Mouse (Mus musculus): ENCODE measurements at regions not wholly inside any gene's neighbourhood (a gene's known extent, or its start where the extent isn't known, plus 50 kb on each side); places are given as distances from the start of the nearest gene placed in this dataset.

DNA sequence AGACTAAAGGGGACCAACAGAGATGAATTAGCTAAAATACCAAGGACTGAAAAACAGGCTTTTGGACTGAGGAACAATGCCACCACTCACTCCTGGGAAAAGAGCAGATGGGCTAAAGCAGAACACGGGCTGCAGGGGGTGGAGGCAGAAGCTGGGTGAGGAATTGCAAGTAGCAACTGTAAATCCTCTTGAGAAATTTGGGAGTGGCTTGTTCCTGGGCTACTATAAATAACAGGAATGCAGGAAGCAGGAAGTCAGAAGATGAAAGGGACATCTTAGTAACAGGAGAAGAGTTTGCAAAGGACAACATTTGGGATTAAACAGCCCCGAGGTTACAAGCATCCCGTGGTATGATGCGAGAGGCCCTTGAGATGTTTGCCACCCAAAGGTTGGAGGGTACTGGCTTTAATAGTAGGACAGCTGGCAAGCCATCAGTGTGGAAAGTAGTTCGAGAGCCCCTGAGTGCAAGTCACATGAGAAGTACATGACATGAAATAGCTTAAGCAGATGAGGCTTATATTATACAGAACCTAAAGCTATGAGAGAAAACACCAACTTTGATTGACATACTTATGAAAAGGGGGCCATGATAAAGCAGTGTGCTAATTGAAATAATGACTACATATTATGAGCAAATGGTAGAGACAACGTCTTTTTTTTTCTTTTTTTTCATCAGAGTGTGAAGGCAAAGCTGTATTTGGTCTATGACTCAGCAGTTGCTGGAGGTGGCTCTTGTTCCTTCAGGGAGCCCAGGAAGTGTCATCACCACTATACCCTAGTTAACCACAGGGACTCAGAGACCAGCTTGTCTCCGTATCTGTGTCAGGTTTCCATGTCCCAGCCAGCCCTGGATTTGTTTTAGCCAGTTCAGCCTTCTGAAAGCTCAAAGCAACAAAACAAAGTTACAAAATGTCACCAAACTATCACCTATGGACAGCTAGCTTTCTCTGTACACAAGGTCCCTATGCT lies 357.6 kb upstream of the Acvr2a start:
- DNase-seq (ENCODE audit: low spot score) (no peak), ATAC-seq (ENCODE audit: insufficient number of reproducible peaks, low FRiP score, low TSS enrichment, low read depth) (no peak)
- Histone ChIP-seq H3K4me3 (ENCODE audit: low read depth, low read length) (no peak overlapping the region), H3K36me3 (ENCODE audit: control insufficient read depth, insufficient read depth, low read length) (no peaks in the 10 kb centered on the region), H3K4me1 (ENCODE audit: control insufficient read depth, insufficient read depth, low read length) (no peaks in the 10 kb centered on the region), H3K9me3 (ENCODE audit: control insufficient read depth, low read length) (no peaks in the 10 kb centered on the region), H3K27me3 (ENCODE audit: control insufficient read depth, insufficient read depth, low read length) (no peaks in the 10 kb centered on the region), H3K4me2 (ENCODE audit: low read depth, severe bottlenecking) (no peak overlapping the region), H3K27ac (replicated peaks; ENCODE audit: low read depth, low read length) (no peak overlapping the region), H3K9ac (ENCODE audit: low read length) (no peak overlapping the region)
- 46% methylated on average over 7 of the region's 7 CpGs for WGBS

DNA sequence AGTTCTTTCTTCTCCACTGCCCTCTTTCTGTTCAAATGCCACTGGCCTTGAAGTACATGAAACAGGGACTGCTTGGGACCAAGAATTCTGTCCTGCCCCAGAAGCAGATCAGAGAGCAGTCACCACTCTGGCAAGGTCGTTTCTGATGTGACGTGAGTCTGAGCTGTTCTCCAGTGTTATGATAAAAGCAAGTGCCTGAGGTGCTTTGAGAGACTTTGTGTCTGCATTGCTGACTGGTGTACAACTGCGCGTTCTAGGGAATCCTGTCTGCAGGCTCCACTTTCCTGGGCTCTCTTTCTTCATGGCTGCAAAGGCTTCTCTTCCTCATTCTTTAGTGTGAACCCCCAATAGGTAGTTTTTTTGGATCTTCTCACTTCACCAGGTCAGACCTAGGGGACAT lies 356.8 kb upstream of the Acvr2a start:
- Histone ChIP-seq H3K4me3 (ENCODE audit: low read depth, low read length) (no peak overlapping the region), H3K4me1 (ENCODE audit: control insufficient read depth, insufficient read depth, low read length) (no peaks in the 10 kb centered on the region), H3K27ac (replicated peaks; ENCODE audit: low read depth, low read length) (no peak overlapping the region), H3K9ac (ENCODE audit: low read length) (no peak overlapping the region), H3K36me3 (ENCODE audit: control insufficient read depth, insufficient read depth, low read length) (no peaks in the 10 kb centered on the region), H3K4me2 (ENCODE audit: low read depth, severe bottlenecking) (no peak overlapping the region), H3K9me3 (ENCODE audit: control insufficient read depth, low read length) (no peaks in the 10 kb centered on the region), H3K27me3 (ENCODE audit: control insufficient read depth, insufficient read depth, low read length) (no peaks in the 10 kb centered on the region)
- ATAC-seq (ENCODE audit: insufficient number of reproducible peaks, low FRiP score, low TSS enrichment, low read depth) (no peak), DNase-seq (ENCODE audit: low spot score) (no peak)
- WGBS = 77% methylated on average over 4 of the region's 4 CpGs

- Histone ChIP-seq H3K36me3 (ENCODE audit: control insufficient read depth, insufficient read depth, low read length) (no peaks in the 10 kb centered on the region), H3K4me2 (ENCODE audit: low read depth, severe bottlenecking) (no peak overlapping the region), H3K27ac (replicated peaks; ENCODE audit: low read depth, low read length) (no peak overlapping the region), H3K4me1 (ENCODE audit: control insufficient read depth, insufficient read depth, low read length) (no peaks in the 10 kb centered on the region), H3K27me3 (ENCODE audit: control insufficient read depth, insufficient read depth, low read length) (no peaks in the 10 kb centered on the region), H3K9me3 (ENCODE audit: control insufficient read depth, low read length) (no peaks in the 10 kb centered on the region), H3K9ac (ENCODE audit: low read length) (no peak overlapping the region), H3K4me3 (ENCODE audit: low read depth, low read length) (no peak overlapping the region)
- no peak for DNase-seq (ENCODE audit: low spot score)
- WGBS = 90% methylated on average over 4 of the region's 4 CpGs
- ATAC-seq (ENCODE audit: insufficient number of reproducible peaks, low FRiP score, low TSS enrichment, low read depth) = no peak
These were observed 348.4 kb upstream of the Acvr2a start for GRCm38 (mm10) chr2:48465483-48465882.

DNA sequence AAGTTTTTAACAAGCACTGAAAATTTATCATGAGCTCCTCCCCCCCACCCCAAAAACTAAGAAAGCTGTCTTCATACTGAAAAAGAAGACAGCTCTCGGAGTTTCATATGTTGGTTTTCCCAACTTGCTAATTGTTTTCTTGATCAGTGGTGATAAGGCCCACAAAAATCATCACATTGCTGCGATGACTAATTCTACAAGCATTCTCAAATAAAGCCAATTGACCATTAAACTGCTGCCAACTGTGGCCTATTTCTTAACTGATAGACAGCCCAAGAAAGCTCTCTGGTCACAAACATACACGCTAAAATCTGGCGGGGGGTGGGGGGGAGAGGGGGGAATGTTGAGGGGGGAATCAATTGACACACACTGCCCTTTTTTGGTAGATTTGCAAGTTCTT lies 345.0 kb upstream of the Acvr2a start:
- no peak overlapping the region for H3K4me3 ChIP-seq (ENCODE audit: low read depth, low read length)
- no peaks in the 10 kb centered on the region for H3K36me3 ChIP-seq (ENCODE audit: control insufficient read depth, insufficient read depth, low read length)
- H3K4me2 ChIP-seq (ENCODE audit: low read depth, severe bottlenecking) = no peak overlapping the region
- no peaks in the 10 kb centered on the region for H3K27me3 ChIP-seq (ENCODE audit: control insufficient read depth, insufficient read depth, low read length)
- 95% methylated on average over 4 of the region's 4 CpGs for WGBS
- no peak overlapping the region for H3K9ac ChIP-seq (ENCODE audit: low read length)
- H3K9me3 ChIP-seq (ENCODE audit: control insufficient read depth, low read length) = no peaks in the 10 kb centered on the region
- no peaks in the 10 kb centered on the region for H3K4me1 ChIP-seq (ENCODE audit: control insufficient read depth, insufficient read depth, low read length)
- DNase-seq (ENCODE audit: low spot score) (no peak), ATAC-seq (ENCODE audit: insufficient number of reproducible peaks, low FRiP score, low TSS enrichment, low read depth) (no peak)
- no peak overlapping the region for H3K27ac ChIP-seq (replicated peaks; ENCODE audit: low read depth, low read length)

GRCm38 (mm10) chr2:48469357-48469756 lies 344.6 kb upstream of the Acvr2a start:
- no peak overlapping the region for H3K27ac ChIP-seq (replicated peaks; ENCODE audit: low read depth, low read length)
- no peak overlapping the region for H3K4me3 ChIP-seq (ENCODE audit: low read depth, low read length)
- H3K4me2 ChIP-seq (ENCODE audit: low read depth, severe bottlenecking) = no peak overlapping the region
- H3K9me3 ChIP-seq (ENCODE audit: control insufficient read depth, low read length) = no peaks in the 10 kb centered on the region
- WGBS = 92% methylated on average over 4 of the region's 4 CpGs
- H3K9ac ChIP-seq (ENCODE audit: low read length) = no peak overlapping the region
- ATAC-seq (ENCODE audit: insufficient number of reproducible peaks, low FRiP score, low TSS enrichment, low read depth) (no peak), DNase-seq (ENCODE audit: low spot score) (no peak)
- no peaks in the 10 kb centered on the region for H3K36me3 ChIP-seq (ENCODE audit: control insufficient read depth, insufficient read depth, low read length)
- no peaks in the 10 kb centered on the region for H3K4me1 ChIP-seq (ENCODE audit: control insufficient read depth, insufficient read depth, low read length)
- H3K27me3 ChIP-seq (ENCODE audit: control insufficient read depth, insufficient read depth, low read length) = no peaks in the 10 kb centered on the region

DNA sequence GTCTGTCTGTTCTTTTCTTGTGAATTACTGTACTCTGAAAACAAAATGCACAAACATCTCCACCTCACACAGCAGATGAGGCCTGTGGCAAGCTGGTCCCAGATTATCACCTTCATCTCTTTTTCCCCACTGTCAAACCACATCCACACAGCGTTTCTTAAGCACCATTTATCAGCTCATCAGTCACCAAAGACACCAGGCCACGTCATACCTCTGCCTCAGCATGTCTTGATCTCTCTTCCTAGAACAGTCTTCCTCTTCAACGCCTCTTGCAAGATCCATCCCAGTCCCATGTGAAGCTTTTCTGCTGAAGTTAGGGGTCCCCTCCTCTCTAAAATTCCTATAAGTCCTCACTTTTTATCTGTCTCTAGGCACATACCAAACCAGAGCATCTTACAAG lies 340.8 kb upstream of the Acvr2a start:
- Histone ChIP-seq H3K36me3 (ENCODE audit: control insufficient read depth, insufficient read depth, low read length) (no peaks in the 10 kb centered on the region), H3K27me3 (ENCODE audit: control insufficient read depth, insufficient read depth, low read length) (no peaks in the 10 kb centered on the region), H3K27ac (replicated peaks; ENCODE audit: low read depth, low read length) (no peak overlapping the region), H3K4me1 (ENCODE audit: control insufficient read depth, insufficient read depth, low read length) (no peaks in the 10 kb centered on the region), H3K9me3 (ENCODE audit: control insufficient read depth, low read length) (no peaks in the 10 kb centered on the region), H3K4me3 (ENCODE audit: low read depth, low read length) (no peak overlapping the region), H3K4me2 (ENCODE audit: low read depth, severe bottlenecking) (no peak overlapping the region), H3K9ac (ENCODE audit: low read length) (no peak overlapping the region)
- ATAC-seq (ENCODE audit: insufficient number of reproducible peaks, low FRiP score, low TSS enrichment, low read depth) = no peak
- DNase-seq (ENCODE audit: low spot score) = no peak
- WGBS = 66% methylated on average over 3 of the region's 3 CpGs

- H3K9ac ChIP-seq (ENCODE audit: low read length) = no peak overlapping the region
- WGBS = 94% methylated on average over 4 of the region's 4 CpGs
- no peaks in the 10 kb centered on the region for H3K9me3 ChIP-seq (ENCODE audit: control insufficient read depth, low read length)
- no peak overlapping the region for H3K4me2 ChIP-seq (ENCODE audit: low read depth, severe bottlenecking)
- no peaks in the 10 kb centered on the region for H3K27me3 ChIP-seq (ENCODE audit: control insufficient read depth, insufficient read depth, low read length)
- DNase-seq (ENCODE audit: low spot score) (no peak), ATAC-seq (ENCODE audit: insufficient number of reproducible peaks, low FRiP score, low TSS enrichment, low read depth) (no peak)
- H3K27ac ChIP-seq (replicated peaks; ENCODE audit: low read depth, low read length) = no peak overlapping the region
- no peaks in the 10 kb centered on the region for H3K4me1 ChIP-seq (ENCODE audit: control insufficient read depth, insufficient read depth, low read length)
- H3K4me3 ChIP-seq (ENCODE audit: low read depth, low read length) = no peak overlapping the region
- no peaks in the 10 kb centered on the region for H3K36me3 ChIP-seq (ENCODE audit: control insufficient read depth, insufficient read depth, low read length)
These were observed 339.3 kb upstream of the Acvr2a start for GRCm38 (mm10) chr2:48474642-48475041.

GRCm38 (mm10) chr2:48476777-48477176 lies 337.1 kb upstream of the Acvr2a start:
- DNase-seq (ENCODE audit: low spot score) = no peak
- no peak for ATAC-seq (ENCODE audit: insufficient number of reproducible peaks, low FRiP score, low TSS enrichment, low read depth)

More at GRCm38 (mm10) chr2:48476777-48477176, 337.1 kb upstream of the Acvr2a start:
- Histone ChIP-seq H3K27ac (replicated peaks; ENCODE audit: low read depth, low read length) (no peak overlapping the region), H3K4me1 (ENCODE audit: control insufficient read depth, insufficient read depth, low read length) (0 out of 2 replicates have a peak, but pooled peaks cover 3% of the 10 kb centered on the region), H3K9ac (ENCODE audit: low read length) (no peak overlapping the region), H3K4me3 (ENCODE audit: low read depth, low read length) (no peak overlapping the region), H3K9me3 (ENCODE audit: control insufficient read depth, low read length) (no peaks in the 10 kb centered on the region), H3K4me2 (ENCODE audit: low read depth, severe bottlenecking) (no peak overlapping the region), H3K36me3 (ENCODE audit: control insufficient read depth, insufficient read depth, low read length) (no peaks in the 10 kb centered on the region), H3K27me3 (ENCODE audit: control insufficient read depth, insufficient read depth, low read length) (no peaks in the 10 kb centered on the region)
- 62% methylated on average over 3 of the region's 3 CpGs for WGBS
